Mouse (Mus musculus) ovary, adult 18-20 months (tissue): ENCODE measurements around the gene Mtcp1.

Source experiments
- DNase-seq: peaks from one replicate; pipeline ENCODE4 v3.0.0; 2022; ENCODE audit warnings: low spot score, mixed read lengths

Gene Mtcp1

DNA sequence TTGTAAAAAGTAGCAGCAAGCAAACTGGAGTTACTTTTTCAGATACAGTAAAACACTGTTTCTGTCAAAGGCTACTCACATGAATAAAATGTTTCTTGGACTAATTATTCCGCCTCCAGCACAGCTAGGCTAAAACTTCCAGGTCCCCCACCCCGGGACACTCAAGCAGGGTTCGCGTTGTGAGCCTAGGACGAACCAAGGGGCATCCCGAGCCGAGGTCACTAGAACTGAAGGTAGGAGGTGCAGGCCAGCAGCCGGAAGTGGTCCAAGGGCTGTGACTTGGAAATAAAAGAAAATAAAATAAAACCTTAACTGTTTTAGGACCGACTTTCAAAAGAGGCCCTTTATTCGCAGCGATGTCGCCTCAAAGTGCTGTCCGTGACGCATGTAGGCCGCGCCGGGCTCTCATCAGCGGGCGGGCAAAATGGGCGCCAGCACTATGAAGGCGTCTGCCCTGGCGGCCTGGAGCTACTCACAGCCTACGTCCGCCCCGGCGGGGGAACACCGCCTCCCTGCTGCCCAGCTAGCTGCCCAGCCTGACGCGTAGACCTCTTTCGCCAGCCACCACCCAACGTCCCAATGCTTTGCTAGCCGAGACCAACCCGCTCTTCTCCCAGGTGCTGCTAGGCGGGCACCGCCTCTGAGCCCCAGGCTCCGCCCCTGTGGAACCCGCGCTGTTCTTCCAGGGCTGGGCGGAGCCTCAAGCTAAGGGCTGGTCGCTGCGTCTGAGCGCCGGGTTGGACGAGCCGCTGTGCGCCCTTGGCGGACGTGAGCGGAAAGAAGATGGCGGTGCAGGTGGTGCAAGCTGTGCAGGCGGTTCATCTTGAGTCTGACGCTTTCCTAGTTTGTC lies at the start of gene Mtcp1, which contains the start of the genes Cmc4 and Brcc3:
Gene Mtcp1 (minus strand): TSS at position 653 of the 850 bp plus-strand sequence.
Gene Cmc4 (minus strand): TSS at position 649 of the 850 bp plus-strand sequence.
Gene Brcc3 (plus strand): TSS at position 693 of the 850 bp plus-strand sequence.
- DNase-seq: peak; percentile 87

DNA sequence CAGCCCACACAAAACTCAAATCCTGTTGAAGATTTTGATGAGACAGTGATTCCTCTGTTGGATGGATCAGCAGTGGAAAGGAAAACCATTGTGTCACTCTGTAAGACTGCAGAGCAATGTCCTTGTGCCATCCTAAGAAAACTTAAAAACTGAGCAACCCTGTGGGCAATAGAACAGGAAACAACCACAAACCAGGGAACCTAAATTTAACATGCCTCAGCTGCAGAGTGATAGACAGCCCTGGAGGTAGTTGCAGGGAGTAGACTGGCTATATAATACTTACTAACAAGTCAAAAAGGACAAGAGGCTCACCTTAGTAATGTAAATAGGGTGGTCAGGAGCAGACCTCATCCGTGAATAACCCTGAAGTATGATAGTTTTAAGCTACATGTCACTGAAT lies 38.2 kb upstream of the Mtcp1 start:
- DNase-seq: no peak

DNA sequence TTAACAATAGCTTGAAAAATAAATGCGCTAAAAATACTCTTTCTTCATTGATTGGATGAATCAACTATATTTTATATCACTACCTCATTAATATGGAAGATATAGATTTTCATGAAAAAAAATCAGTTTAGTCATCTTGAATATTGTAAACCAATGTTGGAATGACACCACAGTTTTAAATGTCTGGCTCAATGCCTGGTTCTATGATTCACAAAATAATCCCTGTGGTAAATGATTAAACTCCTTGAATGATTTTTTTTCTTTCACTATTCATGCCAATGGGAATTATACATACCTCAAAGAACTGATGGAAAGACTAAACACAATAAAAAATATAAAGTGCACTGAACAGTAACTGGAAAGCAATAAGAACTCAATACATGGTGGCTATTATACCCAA lies 6.7 kb downstream of the Mtcp1 start:
- no peak for DNase-seq

DNA sequence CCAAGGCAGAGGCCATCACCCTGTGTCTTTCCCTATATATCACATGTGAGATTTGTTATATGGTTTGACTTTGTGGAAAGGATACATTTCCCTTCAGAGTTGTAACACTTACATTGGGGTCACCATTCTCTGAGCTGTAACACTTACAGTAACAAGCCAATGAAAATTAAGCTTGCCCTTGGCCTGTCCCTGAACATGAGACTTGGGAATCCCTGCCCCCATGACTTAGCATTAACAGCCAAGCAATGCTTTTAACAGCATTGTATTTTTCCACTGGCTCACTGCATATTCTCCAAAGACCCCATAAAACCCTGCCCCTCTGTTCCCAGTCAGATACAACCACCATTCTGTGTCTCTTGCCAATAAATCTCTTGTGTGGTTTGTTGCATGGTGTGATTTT lies 13.0 kb downstream of the Mtcp1 start:
- no peak for DNase-seq

DNA sequence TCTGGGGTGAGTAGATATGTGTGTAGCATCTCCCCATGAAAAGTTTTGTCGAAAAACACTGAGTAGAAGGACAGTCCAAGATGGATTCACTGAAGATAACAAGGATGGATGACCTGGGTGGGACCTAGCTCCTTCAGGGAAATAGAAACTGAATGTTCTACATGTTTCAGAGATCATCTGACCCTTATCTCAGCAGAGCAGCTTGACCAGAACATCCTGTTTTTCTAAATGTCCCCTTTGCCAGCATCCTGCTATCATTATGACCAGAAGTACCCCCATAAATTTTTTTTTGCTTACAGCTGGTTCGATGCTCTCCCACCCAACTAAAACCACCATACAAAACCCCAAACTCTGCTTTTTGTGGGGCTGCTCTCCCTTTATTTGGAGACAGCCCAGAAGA lies 13.7 kb downstream of the Mtcp1 start:
- no peak for DNase-seq

DNA sequence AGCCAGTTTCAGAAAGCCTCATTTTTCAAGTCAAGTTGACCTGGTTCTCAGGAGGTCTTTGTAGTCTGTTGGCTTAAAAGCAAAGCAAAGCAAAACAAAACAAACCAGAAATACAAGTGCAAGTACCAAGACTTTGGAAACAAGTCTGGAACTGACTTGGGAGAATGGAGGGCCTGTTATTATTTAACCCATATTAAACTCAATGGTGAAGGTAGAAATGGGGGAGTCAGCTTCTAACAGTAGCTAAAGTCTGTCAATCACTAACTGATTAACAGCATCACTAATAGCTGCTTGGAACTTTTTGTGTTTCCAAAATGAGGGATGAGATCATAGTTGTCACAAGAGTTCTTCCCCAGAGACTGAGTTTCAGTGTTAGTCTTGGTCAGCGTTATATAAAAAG lies 16.9 kb downstream of the Mtcp1 start:
- DNase-seq: no peak

DNA sequence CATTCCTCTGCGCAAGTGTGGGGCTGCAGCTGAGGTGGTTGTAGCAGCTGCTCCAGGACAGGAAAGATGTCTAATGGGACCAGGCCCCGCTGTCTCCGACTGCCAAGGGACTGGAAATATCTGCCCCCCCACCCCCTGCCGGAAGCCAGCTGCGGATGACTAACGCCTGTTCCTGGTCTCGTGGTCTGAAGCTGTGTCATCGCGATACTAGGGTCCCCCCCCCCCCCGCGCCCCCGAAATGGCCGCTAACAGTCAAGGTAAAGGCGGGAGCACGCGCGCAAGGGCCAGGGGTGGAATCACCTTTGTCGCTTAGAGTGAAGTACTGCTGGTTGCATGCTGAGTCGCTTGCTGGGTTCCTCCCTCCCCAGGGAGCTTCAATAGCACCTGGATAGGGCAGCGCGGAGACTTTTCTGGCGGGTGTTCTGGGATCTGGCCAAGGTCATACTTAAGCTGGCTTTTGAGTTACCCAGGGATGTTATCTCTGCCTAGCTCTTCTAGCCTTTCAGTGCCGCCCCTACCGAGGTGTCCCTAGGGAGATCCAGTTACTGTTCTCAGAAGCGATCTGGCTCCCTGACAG lies 34.1 kb downstream of the Mtcp1 start, which contains the start of the genes Fundc2 and F8:
Gene Fundc2 (plus strand): TSS at position 205 of the 577 bp plus-strand sequence.
Gene F8 (minus strand): TSS at position 421 of the 577 bp plus-strand sequence.
- DNase-seq: peak; percentile 35

DNA sequence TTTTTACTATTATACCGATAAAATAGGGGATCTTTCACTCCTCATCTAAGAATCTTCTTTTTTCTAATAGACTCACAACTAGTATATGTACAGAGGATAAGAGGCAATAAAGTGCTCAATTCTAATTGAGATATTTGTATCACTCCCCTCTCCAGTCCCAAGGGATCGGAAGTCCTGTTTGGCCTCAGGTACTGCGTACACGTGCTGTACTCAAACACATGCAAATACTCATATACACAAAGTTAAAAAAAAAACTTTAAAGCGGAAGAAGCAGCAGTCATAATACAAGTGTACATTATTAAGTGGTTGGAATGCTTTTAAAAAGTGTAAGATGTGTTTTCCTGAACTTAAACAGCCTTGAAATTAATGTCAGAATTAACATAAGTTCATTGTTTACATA lies 34.7 kb downstream of the Mtcp1 start:
- DNase-seq: no peak

DNA sequence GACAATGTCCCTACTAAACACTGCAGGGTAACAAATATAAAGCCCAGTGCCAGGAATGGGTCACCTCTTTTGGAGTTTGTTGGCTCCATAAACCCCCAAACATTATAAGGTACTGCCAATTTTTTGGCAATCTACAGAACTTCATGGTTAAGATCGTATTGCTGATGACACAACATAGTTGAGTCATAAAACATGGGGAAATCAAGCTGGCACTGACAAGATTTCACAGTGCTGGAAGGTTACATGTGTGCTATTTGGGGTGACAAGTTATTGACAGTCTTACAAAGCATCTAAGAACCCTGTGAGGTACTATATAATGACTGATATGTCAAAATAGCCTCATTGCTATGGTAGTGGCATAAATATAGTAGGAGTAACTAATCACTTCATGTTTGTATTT lies 35.2 kb downstream of the Mtcp1 start:
- no peak for DNase-seq

DNA sequence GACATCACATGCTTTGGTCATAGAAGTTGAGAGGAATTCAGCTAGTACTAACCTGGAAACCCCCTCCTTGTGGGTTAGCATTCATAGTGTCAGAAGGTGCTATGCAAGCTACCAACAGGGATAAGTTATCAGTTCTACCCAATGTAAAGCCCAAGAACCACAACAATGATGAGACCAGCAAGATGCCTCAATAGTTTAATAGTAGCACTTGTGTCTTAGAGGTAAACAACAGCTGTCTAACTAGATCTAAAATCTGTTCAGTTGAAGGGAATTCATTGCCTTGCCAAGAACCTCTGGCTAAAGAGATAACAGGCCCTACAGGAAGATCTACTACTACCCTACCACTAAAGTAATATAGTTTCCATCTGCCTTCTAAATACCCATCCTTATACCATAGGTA lies 39.6 kb downstream of the Mtcp1 start:
- DNase-seq: no peak

DNA sequence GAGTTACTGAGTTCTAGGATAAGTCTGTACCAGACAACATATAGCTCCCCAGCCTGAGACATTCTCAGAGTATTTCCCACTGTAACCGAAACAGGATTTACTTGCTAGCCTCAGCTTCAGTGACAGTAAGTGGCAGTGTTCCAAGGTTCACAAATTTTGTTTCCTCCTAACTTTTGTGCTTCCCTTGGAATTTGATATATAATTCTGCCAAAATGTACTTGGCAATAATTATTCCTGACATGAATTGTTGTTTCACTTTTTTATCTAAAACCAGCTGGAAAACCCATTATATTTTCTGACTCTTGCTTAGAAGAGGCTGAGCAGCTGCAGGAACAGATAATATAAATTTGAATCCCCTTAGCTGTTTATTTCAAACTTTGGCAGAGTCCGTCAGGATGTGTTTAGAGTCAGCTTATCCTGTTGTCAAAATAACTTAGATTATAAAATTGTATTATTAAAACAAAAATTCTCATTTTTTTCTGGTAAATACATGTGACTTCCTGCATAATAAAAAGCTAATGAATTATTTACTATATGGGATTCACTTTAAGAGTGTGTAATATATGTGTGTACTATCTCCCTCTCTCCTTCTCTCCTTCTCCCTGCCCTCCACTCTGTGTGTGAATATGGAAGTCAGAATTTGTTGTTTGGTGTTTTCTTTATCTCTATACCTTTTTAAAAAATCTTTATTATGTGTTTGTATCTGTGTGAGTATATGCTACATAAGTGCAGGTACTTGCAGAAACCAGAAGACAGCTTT lies 43.5 kb downstream of the Mtcp1 start:
- DNase-seq: no peak

DNA sequence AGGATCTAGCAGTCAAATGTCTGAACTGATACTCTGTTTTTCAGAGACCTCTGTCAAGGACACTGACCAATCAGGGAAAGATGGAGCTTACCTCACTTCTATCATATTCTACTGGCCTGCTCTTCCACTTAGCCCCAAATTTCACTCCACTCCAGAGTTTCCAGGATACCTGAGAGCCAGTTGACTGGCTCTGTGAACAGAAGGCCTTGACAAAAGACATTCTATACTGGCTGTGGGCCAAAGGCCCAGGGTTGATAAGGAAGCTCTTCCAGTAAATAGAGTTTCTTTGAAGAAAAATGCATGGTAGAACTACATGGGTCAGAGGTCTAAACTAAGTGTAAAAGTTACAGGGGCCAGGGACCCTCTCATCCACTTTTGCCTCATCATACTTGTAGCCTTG lies 46.2 kb downstream of the Mtcp1 start:
- DNase-seq: peak; percentile 9
